Mouse (Mus musculus): Measurements from ENCODE around the gene Mfap5.

GRCm38 (mm10) chr6:122570695-122571616 is 65.3 kb downstream of the Mfap5 start:
- no peak for TF ChIP-seq CTCF (IDR thresholded peaks at IDR 0.05; ENCODE audit: extremely low read depth, insufficient read depth, low read length)
- no peak for TF ChIP-seq POLR2A (IDR thresholded peaks at IDR 0.05; ENCODE audit: extremely low read depth, insufficient read depth, low read length)
